Mouse (Mus musculus): ENCODE results near the gene Polm.

DNA sequence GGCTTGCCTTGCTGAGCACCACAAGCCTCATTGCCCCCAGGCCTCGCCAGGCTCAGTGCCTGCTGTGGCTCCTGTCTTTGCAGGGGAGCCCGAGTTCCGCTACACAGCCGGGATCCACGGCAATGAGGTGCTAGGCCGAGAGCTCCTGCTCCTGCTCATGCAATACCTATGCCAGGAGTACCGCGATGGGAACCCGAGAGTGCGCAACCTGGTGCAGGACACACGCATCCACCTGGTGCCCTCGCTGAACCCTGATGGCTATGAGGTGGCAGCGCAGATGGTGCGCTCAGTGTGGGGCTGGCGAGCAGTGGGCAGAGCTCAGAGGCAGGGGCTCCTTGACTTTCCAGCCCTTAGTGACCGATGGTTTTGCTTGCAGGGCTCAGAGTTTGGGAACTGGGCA, 31.5 kb upstream of the Polm start:
- no peak for TF ChIP-seq CTCF (IDR thresholded peaks at IDR 0.05; ENCODE audit: insufficient read depth, low read length)
- TF ChIP-seq POLR2A (IDR thresholded peaks at IDR 0.05; ENCODE audit: borderline replicate concordance, extremely low read depth, low read depth, low read length): no peak

Data from lung, adult 2 months (tissue).